Mouse (Mus musculus): Measurements from ENCODE around the gene Gm5936. TPM values are rescaled to one million over a fixed set of nuclear protein-coding genes. Genes with fewer than 3 reads are reported as not detected.

The Gm5936 gene
- polyA plus RNA-seq (2014; fragmentation: Illumina TruSeq; extraction: RNeasy Lipid Tissue Mini Kit (QIAGEN cat#74804); ENCODE audit: low replicate concordance), result not detected

DNA sequence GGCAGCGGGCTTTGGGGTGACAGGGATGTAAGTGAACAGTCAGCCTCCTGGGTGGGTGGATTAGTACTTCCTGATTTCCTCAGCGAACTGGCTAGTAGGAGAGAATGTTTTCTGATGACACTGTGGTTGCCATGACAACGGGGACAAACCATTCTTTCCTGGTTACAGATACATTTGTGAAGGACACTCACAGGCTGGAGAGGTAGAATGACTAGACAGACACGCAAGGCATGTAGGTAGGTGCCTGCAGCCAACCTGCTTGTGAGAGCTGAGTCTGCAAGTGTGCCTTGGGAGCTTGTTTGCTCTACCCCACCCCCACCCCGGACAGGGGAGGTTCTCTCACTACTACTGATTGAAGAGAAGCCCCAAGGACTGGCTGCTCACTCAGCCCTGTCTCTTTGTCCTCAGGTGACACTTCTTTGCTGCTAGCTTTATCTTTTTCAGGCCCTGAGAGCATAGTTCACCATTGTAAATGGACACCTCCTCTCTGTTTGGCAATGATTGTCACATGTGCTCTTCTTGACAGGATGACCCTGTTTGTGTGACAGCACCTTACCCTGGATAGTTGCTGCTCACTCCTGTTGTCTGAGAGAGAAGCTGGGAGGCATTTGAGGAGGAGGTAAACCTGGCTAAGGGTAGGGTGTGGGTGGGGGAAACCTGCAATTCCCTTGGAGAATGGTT is at the start of gene Gm5936:
Gene Gm5936, plus strand, starts transcription at position 355 of the 681 bp plus-strand sequence.

Other genes starting within 250 kb of the Gm5936 start
- not detected for gene Olfr1325, start 244.5 kb upstream of the Gm5936 start, polyA plus RNA-seq (2014; fragmentation: Illumina TruSeq; extraction: RNeasy Lipid Tissue Mini Kit (QIAGEN cat#74804); ENCODE audit: low replicate concordance)
- not detected for gene Gm5640, start 191.6 kb upstream of the Gm5936 start, polyA plus RNA-seq (2014; fragmentation: Illumina TruSeq; extraction: RNeasy Lipid Tissue Mini Kit (QIAGEN cat#74804); ENCODE audit: low replicate concordance)
- gene Gm6890, start 96.3 kb upstream of the Gm5936 start, polyA plus RNA-seq (2014; fragmentation: Illumina TruSeq; extraction: RNeasy Lipid Tissue Mini Kit (QIAGEN cat#74804); ENCODE audit: low replicate concordance), result not detected
- gene Gab3, start 248.3 kb downstream of the Gm5936 start, polyA plus RNA-seq (2014; fragmentation: Illumina TruSeq; extraction: RNeasy Lipid Tissue Mini Kit (QIAGEN cat#74804); ENCODE audit: low replicate concordance), result 1.4 TPM